Comparison of ENCODE assay signal across 14 mouse cellular contexts in the genomic region with DNA sequence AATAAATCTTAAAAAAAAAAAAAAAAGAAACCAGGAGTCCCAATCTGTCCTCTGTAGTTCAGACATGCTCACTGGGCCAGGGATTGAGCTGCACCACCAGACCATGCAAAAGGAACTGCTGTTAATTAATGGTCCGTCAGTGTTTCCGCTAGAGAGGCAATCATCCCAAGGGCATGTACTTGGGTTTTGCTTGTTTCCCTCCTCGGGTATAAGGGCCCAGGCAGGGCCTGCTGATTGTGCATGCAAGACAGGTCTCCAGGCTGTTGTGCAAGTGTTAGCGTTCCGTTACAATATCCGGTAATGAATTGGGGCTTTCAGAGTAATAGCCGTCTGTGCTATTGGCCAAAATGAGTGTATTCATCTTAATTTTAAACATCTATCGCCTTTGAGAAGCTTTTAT.
"Had no signal": no experiment of that assay in that cellular context is flagged by ENCODE, and none has a peak within 500 bp of the region (broad histone marks: within the 10 kb centered on the region; RNA-seq: fewer than 3 reads in every experiment).

No protein-coding gene starts in this region.

- H3K4me1 ChIP-seq: lung, embryonic 15.5 days; megakaryocyte, embryonic 14.5 days; midbrain, embryonic 13.5 days; midbrain, embryonic 15.5 days; neural tube, embryonic 12.5 days; stomach, embryonic 15.5 days had no signal

- H3K4me3 ChIP-seq: lung, embryonic 15.5 days; megakaryocyte, embryonic 14.5 days; midbrain, embryonic 13.5 days; midbrain, embryonic 15.5 days; neural tube, embryonic 12.5 days; stomach, embryonic 15.5 days had no signal

- H3K4me2 ChIP-seq: lung, embryonic 15.5 days; midbrain, embryonic 11.5 days; midbrain, embryonic 13.5 days; midbrain, embryonic 15.5 days; neural tube, embryonic 12.5 days; stomach, embryonic 15.5 days had no signal

- H3K9me3 ChIP-seq: lung, embryonic 15.5 days; midbrain, embryonic 13.5 days; midbrain, embryonic 15.5 days; stomach, embryonic 15.5 days had no signal

- H3K27ac ChIP-seq: lung, embryonic 15.5 days; macrophage; midbrain, embryonic 13.5 days; midbrain, embryonic 15.5 days; neural tube, embryonic 12.5 days; stomach, embryonic 15.5 days; stomach, postnatal 0 days had no signal

- H3K27me3 ChIP-seq: lung, embryonic 15.5 days; midbrain, embryonic 13.5 days; midbrain, embryonic 15.5 days; neural tube, embryonic 12.5 days; stomach, embryonic 15.5 days had no signal

- H3K9ac ChIP-seq: lung, embryonic 15.5 days; midbrain, embryonic 13.5 days; midbrain, embryonic 15.5 days; neural tube, embryonic 12.5 days; stomach, embryonic 15.5 days had no signal

- H3K36me3 ChIP-seq: lung, embryonic 15.5 days; midbrain, embryonic 13.5 days; midbrain, embryonic 15.5 days; neural tube, embryonic 12.5 days; stomach, embryonic 15.5 days had no signal

- DNase-seq: lung, adult 2 months; lung, postnatal 14 days; lung, postnatal 36 days; right cerebral cortex, postnatal 14 days had no signal

- ATAC-seq: lung, postnatal 0 days; midbrain, embryonic 13.5 days; midbrain, embryonic 15.5 days had no signal
